Mouse (Mus musculus) neural tube, embryonic 13.5 days (tissue): ENCODE measurements at regions not wholly inside any gene's neighbourhood (a gene's known extent, or its start where the extent isn't known, plus 50 kb on each side); places are given as distances from the start of the nearest gene placed in this dataset.

ENCODE experiments used
- ATAC-seq: fragments of 200-750 bp; cut with Nextera tagmentation; 2 replicates; pipeline ENCODE4 v1.8.0; 2017; ENCODE audit warnings: low read depth, mild to moderate bottlenecking, moderate TSS enrichment, moderate library complexity
- H3K27ac ChIP-seq: fragments of 300-500 bp; sonication (generic); replicated peaks from 2 replicates; pipeline ENCODE4 v1.5.1; 2015; ENCODE audit warnings: moderate library complexity, mild to moderate bottlenecking, inconsistent platforms
- H3K27me3 ChIP-seq: fragments of 300-500 bp; sonication (generic); 2 replicates; pipeline ENCODE4 v1.6.1; 2015; ENCODE audit warnings: mild to moderate bottlenecking, inconsistent platforms
- H3K36me3 ChIP-seq: fragments of 300-500 bp; sonication (generic); 2 replicates; pipeline ENCODE4 v1.6.1; 2015; ENCODE audit warnings: mild to moderate bottlenecking, inconsistent platforms
- H3K4me1 ChIP-seq: fragments of 300-500 bp; sonication (generic); replicated peaks from 2 replicates; pipeline ENCODE4 v1.6.1; 2015; ENCODE audit warnings: inconsistent platforms
- H3K4me2 ChIP-seq: fragments of 300-500 bp; sonication (generic); 2 replicates; pipeline ENCODE4 v1.6.1; 2015; ENCODE audit warnings: inconsistent platforms, mild to moderate bottlenecking, moderate library complexity
- H3K4me3 ChIP-seq: fragments of 300-500 bp; sonication (generic); 2 replicates; pipeline ENCODE4 v1.5.1; 2015; ENCODE audit warnings: mild to moderate bottlenecking, inconsistent platforms
- H3K9ac ChIP-seq: fragments of 300-500 bp; sonication (generic); 2 replicates; pipeline ENCODE4 v1.6.1; 2015; ENCODE audit warnings: moderate library complexity, mild to moderate bottlenecking, inconsistent platforms
- H3K9me3 ChIP-seq: fragments of 300-500 bp; sonication (generic); 2 replicates; pipeline ENCODE4 v1.6.1; 2016; ENCODE audit warnings: inconsistent platforms
- WGBS: fragments of 180-500 bp; shearing (Covaris S2); methylation state at CpG from one replicate; pipeline ENCODE4 v1.1.7; 2015; 5-methylcytosine and 5-hydroxymethylcytosine counted together

GRCm38 (mm10) chr8:6575241-6575640 lies 1470.1 kb upstream of the Slc10a2 start:
- H3K4me3 ChIP-seq = no peak overlapping the region
- no peaks in the 10 kb centered on the region for H3K9me3 ChIP-seq
- WGBS = 68% methylated on average over 4 of the region's 4 CpGs
- no peaks in the 10 kb centered on the region for H3K36me3 ChIP-seq
- no peak overlapping the region for H3K4me2 ChIP-seq
- ATAC-seq = no peak
- no peaks in the 10 kb centered on the region for H3K4me1 ChIP-seq
- H3K27me3 ChIP-seq = no peaks in the 10 kb centered on the region
- no peak overlapping the region for H3K27ac ChIP-seq
- H3K9ac ChIP-seq = no peak overlapping the region

- Histone ChIP-seq H3K9me3 (no peaks in the 10 kb centered on the region), H3K4me3 (no peak overlapping the region), H3K27ac (no peak overlapping the region), H3K27me3 (no peaks in the 10 kb centered on the region), H3K4me1 (no peaks in the 10 kb centered on the region), H3K4me2 (no peak overlapping the region), H3K9ac (no peak overlapping the region), H3K36me3 (no peaks in the 10 kb centered on the region)
- 90% methylated on average over 3 of the region's 3 CpGs for WGBS
- no peak for ATAC-seq
Measured at GRCm38 (mm10) chr8:6573492-6573891, 1468.3 kb upstream of the Slc10a2 start.

GRCm38 (mm10) chr8:6572066-6572665 lies 1467.0 kb upstream of the Slc10a2 start:
- Histone ChIP-seq H3K9me3 (no peaks in the 10 kb centered on the region), H3K27ac (no peak overlapping the region), H3K27me3 (no peaks in the 10 kb centered on the region), H3K4me2 (no peak overlapping the region), H3K4me3 (no peak overlapping the region), H3K4me1 (0 out of 2 replicates have a peak, but pooled peaks cover 4% of the 10 kb centered on the region), H3K9ac (no peak overlapping the region), H3K36me3 (no peaks in the 10 kb centered on the region)
- WGBS = 35% methylated on average over 9 of the region's 9 CpGs
- peak; percentile 59; the same call in 1 of the 2 replicates for ATAC-seq

GRCm38 (mm10) chr8:6550965-6551364 lies 1445.8 kb upstream of the Slc10a2 start:
- Histone ChIP-seq H3K27ac (no peak overlapping the region), H3K27me3 (no peaks in the 10 kb centered on the region), H3K9ac (no peak overlapping the region), H3K4me2 (no peak overlapping the region), H3K4me3 (no peak overlapping the region), H3K4me1 (no peaks in the 10 kb centered on the region), H3K36me3 (no peaks in the 10 kb centered on the region), H3K9me3 (no peaks in the 10 kb centered on the region)
- no peak for ATAC-seq

- Histone ChIP-seq H3K4me3 (no peak overlapping the region), H3K27me3 (no peaks in the 10 kb centered on the region), H3K27ac (no peak overlapping the region), H3K9me3 (no peaks in the 10 kb centered on the region), H3K4me1 (no peaks in the 10 kb centered on the region), H3K4me2 (no peak overlapping the region), H3K9ac (no peak overlapping the region), H3K36me3 (no peaks in the 10 kb centered on the region)
- no peak for ATAC-seq
- WGBS = 24% methylated on average over 5 of the region's 5 CpGs
Measured at GRCm38 (mm10) chr8:6527171-6527570, 1422.0 kb upstream of the Slc10a2 start.

GRCm38 (mm10) chr8:6515882-6516682 lies 1410.9 kb upstream of the Slc10a2 start:
- Histone ChIP-seq H3K9me3 (no peaks in the 10 kb centered on the region), H3K4me1 (no peaks in the 10 kb centered on the region), H3K36me3 (no peaks in the 10 kb centered on the region), H3K4me3 (no peak overlapping the region), H3K4me2 (no peak overlapping the region), H3K27me3 (no peaks in the 10 kb centered on the region), H3K27ac (no peak overlapping the region), H3K9ac (no peak overlapping the region)
- ATAC-seq = no peak

- WGBS = 69% methylated on average over 1 of the region's 1 CpGs
Measured at GRCm38 (mm10) chr8:6492453-6492852, 1387.3 kb upstream of the Slc10a2 start.

GRCm38 (mm10) chr8:6481966-6482365 lies 1376.8 kb upstream of the Slc10a2 start:
- 87% methylated on average over 1 of the region's 1 CpGs for WGBS
- ATAC-seq = no peak
- H3K27ac ChIP-seq = no peak overlapping the region

More at GRCm38 (mm10) chr8:6492453-6492852, 1387.3 kb upstream of the Slc10a2 start:
- Histone ChIP-seq H3K27me3 (no peaks in the 10 kb centered on the region), H3K36me3 (no peaks in the 10 kb centered on the region), H3K9ac (no peak overlapping the region), H3K4me2 (no peak overlapping the region), H3K27ac (no peak overlapping the region), H3K9me3 (no peaks in the 10 kb centered on the region), H3K4me3 (no peak overlapping the region), H3K4me1 (no peaks in the 10 kb centered on the region)
- no peak for ATAC-seq

GRCm38 (mm10) chr8:6471089-6471488 lies 1365.9 kb upstream of the Slc10a2 start:
- Histone ChIP-seq H3K27ac (no peak overlapping the region), H3K27me3 (no peaks in the 10 kb centered on the region), H3K9me3 (no peaks in the 10 kb centered on the region), H3K4me2 (no peak overlapping the region), H3K36me3 (no peaks in the 10 kb centered on the region), H3K9ac (no peak overlapping the region), H3K4me3 (no peak overlapping the region), H3K4me1 (no peaks in the 10 kb centered on the region)
- WGBS = 92% methylated on average over 3 of the region's 3 CpGs
- ATAC-seq = no peak

More at GRCm38 (mm10) chr8:6481966-6482365, 1376.8 kb upstream of the Slc10a2 start:
- Histone ChIP-seq H3K27me3 (no peaks in the 10 kb centered on the region), H3K9ac (no peak overlapping the region), H3K9me3 (no peaks in the 10 kb centered on the region), H3K36me3 (no peaks in the 10 kb centered on the region), H3K4me2 (no peak overlapping the region), H3K4me1 (no peaks in the 10 kb centered on the region), H3K4me3 (no peak overlapping the region)

- no peak overlapping the region for H3K27ac ChIP-seq
- H3K4me2 ChIP-seq = no peak overlapping the region
- H3K4me1 ChIP-seq = no peaks in the 10 kb centered on the region
- WGBS = 48% methylated on average over 3 of the region's 3 CpGs
- no peaks in the 10 kb centered on the region for H3K27me3 ChIP-seq
- H3K4me3 ChIP-seq = no peak overlapping the region
- no peaks in the 10 kb centered on the region for H3K36me3 ChIP-seq
- no peaks in the 10 kb centered on the region for H3K9me3 ChIP-seq
- H3K9ac ChIP-seq = no peak overlapping the region
- no peak for ATAC-seq
Measured at GRCm38 (mm10) chr8:6456553-6457180, 1351.5 kb upstream of the Slc10a2 start.

- no peaks in the 10 kb centered on the region for H3K4me1 ChIP-seq
- H3K9me3 ChIP-seq = no peaks in the 10 kb centered on the region
- H3K4me2 ChIP-seq = no peak overlapping the region
- no peak for ATAC-seq
- H3K27ac ChIP-seq = no peak overlapping the region
- H3K9ac ChIP-seq = no peak overlapping the region
- WGBS = 55% methylated on average over 6 of the region's 6 CpGs
- H3K4me3 ChIP-seq = no peak overlapping the region
- no peaks in the 10 kb centered on the region for H3K36me3 ChIP-seq
- no peaks in the 10 kb centered on the region for H3K27me3 ChIP-seq
Measured at GRCm38 (mm10) chr8:6448301-6448700, 1343.2 kb upstream of the Slc10a2 start.

- Histone ChIP-seq H3K36me3 (no peaks in the 10 kb centered on the region), H3K9ac (no peak overlapping the region), H3K4me3 (no peak overlapping the region), H3K27me3 (no peaks in the 10 kb centered on the region), H3K4me1 (0 out of 2 replicates have a peak, but pooled peaks cover 2% of the 10 kb centered on the region), H3K4me2 (no peak overlapping the region), H3K27ac (no peak overlapping the region), H3K9me3 (no peaks in the 10 kb centered on the region)
- 53% methylated on average over 4 of the region's 4 CpGs for WGBS
- peak; percentile 77 for ATAC-seq
Measured at GRCm38 (mm10) chr8:6439069-6439468, 1333.9 kb upstream of the Slc10a2 start.
